Mouse (Mus musculus): Measurements from ENCODE around the gene Kdm3a. TPM values are rescaled to one million over a fixed set of nuclear protein-coding genes. Genes with fewer than 3 reads are reported as not detected.

Gene Kdm3a
- polyA plus RNA-seq, 1 experiment from 2014 or later = 46.8 TPM

DNA sequence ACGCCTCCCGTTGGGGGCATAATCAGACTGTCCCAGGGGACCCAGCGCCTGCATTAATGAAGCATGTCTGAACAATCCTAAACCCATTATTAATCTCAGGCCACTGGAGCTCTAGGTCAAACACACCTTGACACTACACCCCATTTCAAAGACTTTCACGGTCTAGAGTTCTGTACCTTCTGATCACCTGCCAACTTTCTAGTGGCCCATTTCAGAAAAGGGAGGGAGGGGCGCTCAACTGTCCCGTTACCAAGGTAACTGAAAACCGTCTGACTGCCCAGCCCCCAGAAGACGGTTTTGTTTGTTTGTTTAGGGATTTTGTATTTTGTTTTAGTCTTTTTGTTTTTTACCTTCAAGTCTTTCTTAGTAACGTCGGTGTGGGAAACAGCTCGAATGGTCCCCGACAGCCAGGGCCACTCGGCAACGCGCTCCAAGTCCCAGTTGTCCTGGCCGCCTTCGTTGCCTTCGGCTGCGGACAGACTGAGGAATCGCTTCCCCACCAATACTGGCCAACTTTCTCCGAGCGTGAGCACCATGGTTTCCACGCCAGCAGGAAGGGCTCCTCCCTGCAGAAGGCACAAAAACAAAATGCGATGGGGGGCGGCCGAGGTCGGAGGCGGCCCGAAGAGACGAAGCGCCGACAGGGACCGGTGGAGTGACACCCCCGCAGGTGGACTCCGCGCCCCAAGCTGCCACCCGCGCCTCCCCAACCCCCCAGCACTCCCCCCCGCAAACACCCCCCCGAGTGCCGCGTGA is 906 bp downstream of the Kdm3a start:
- Histone ChIP-seq H3K27ac (ENCODE audit: low read length) (peak overlapping the region; percentile 98), H3K27me3 (ENCODE audit: control insufficient read depth, insufficient read depth, low read length) (no peaks in the 10 kb centered on the region), H3K4me2 (replicated peaks; ENCODE audit: low read depth, low read length) (peak overlapping the region; percentile 78), H3K9ac (replicated peaks; ENCODE audit: low read depth, low read length) (peak overlapping the region; percentile 87), H3K9me3 (ENCODE audit: control insufficient read depth, low read depth, low read length) (no peaks in the 10 kb centered on the region), H3K4me1 (ENCODE audit: control insufficient read depth, insufficient read depth, low read length) (peaks cover 21% of the 10 kb centered on the region; the same call in 1 of the 2 replicates), H3K36me3 (ENCODE audit: control insufficient read depth, insufficient read depth, low read length) (peaks cover 26% of the 10 kb centered on the region), H3K4me3 (ENCODE audit: low read depth, low read length) (peak overlapping the region; percentile 82)
- 2% methylated on average over 42 of the region's 42 CpGs for WGBS
- no peak for ATAC-seq (ENCODE audit: insufficient number of reproducible peaks, insufficient read depth, low FRiP score, low read depth)

GRCm38 (mm10) chr6:71631196-71631595 is 1.6 kb downstream of the Kdm3a start:
- Histone ChIP-seq H3K9ac (replicated peaks; ENCODE audit: low read depth, low read length) (no peak overlapping the region), H3K4me3 (ENCODE audit: low read depth, low read length) (peak overlapping the region; percentile 82), H3K4me2 (replicated peaks; ENCODE audit: low read depth, low read length) (peak overlapping the region; percentile 78), H3K9me3 (ENCODE audit: control insufficient read depth, low read depth, low read length) (no peaks in the 10 kb centered on the region), H3K27ac (ENCODE audit: low read length) (no peak overlapping the region), H3K36me3 (ENCODE audit: control insufficient read depth, insufficient read depth, low read length) (peaks cover 27% of the 10 kb centered on the region), H3K4me1 (ENCODE audit: control insufficient read depth, insufficient read depth, low read length) (peaks cover 21% of the 10 kb centered on the region; the same call in 1 of the 2 replicates), H3K27me3 (ENCODE audit: control insufficient read depth, insufficient read depth, low read length) (no peaks in the 10 kb centered on the region)
- ATAC-seq (ENCODE audit: insufficient number of reproducible peaks, insufficient read depth, low FRiP score, low read depth) = no peak
- 4% methylated on average over 2 of the region's 2 CpGs for WGBS

- Histone ChIP-seq H3K9me3 (ENCODE audit: control insufficient read depth, low read depth, low read length) (no peaks in the 10 kb centered on the region), H3K36me3 (ENCODE audit: control insufficient read depth, insufficient read depth, low read length) (peaks cover 58% of the 10 kb centered on the region), H3K9ac (replicated peaks; ENCODE audit: low read depth, low read length) (no peak overlapping the region), H3K27me3 (ENCODE audit: control insufficient read depth, insufficient read depth, low read length) (no peaks in the 10 kb centered on the region), H3K4me1 (ENCODE audit: control insufficient read depth, insufficient read depth, low read length) (peaks cover 21% of the 10 kb centered on the region; the same call in 1 of the 2 replicates), H3K27ac (ENCODE audit: low read length) (no peak overlapping the region), H3K4me3 (ENCODE audit: low read depth, low read length) (no peak overlapping the region), H3K4me2 (replicated peaks; ENCODE audit: low read depth, low read length) (no peak overlapping the region)
- no peak for ATAC-seq (ENCODE audit: insufficient number of reproducible peaks, insufficient read depth, low FRiP score, low read depth)
These were observed 5.5 kb downstream of the Kdm3a start for GRCm38 (mm10) chr6:71627325-71627724.

DNA sequence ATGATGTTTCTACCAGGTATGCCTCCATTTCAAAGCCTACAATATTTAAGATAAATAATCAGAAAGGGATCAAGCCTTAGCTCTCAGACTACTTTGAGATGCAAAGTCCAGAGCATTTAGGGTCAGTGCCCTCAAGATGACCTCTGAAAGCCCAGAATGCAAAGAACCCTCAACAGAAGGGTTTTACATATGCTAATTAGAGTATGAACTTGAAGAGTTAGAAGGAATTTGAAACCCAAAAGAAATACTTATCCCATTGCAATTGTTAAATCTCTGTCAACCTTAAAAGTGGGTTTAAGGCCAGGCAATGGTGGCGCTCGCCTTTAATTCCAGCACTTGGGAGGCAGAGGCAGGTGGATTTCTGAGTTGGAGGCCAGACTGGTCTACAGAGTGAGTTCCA is 6.8 kb downstream of the Kdm3a start:
- WGBS = 97% methylated on average over 2 of the region's 2 CpGs
- Histone ChIP-seq H3K36me3 (ENCODE audit: control insufficient read depth, insufficient read depth, low read length) (peaks cover 66% of the 10 kb centered on the region), H3K4me1 (ENCODE audit: control insufficient read depth, insufficient read depth, low read length) (peaks cover 13% of the 10 kb centered on the region; the same call in 1 of the 2 replicates), H3K4me3 (ENCODE audit: low read depth, low read length) (no peak overlapping the region), H3K27ac (ENCODE audit: low read length) (no peak overlapping the region), H3K27me3 (ENCODE audit: control insufficient read depth, insufficient read depth, low read length) (no peaks in the 10 kb centered on the region), H3K9me3 (ENCODE audit: control insufficient read depth, low read depth, low read length) (no peaks in the 10 kb centered on the region), H3K9ac (replicated peaks; ENCODE audit: low read depth, low read length) (no peak overlapping the region), H3K4me2 (replicated peaks; ENCODE audit: low read depth, low read length) (no peak overlapping the region)
- no peak for ATAC-seq (ENCODE audit: insufficient number of reproducible peaks, insufficient read depth, low FRiP score, low read depth)

DNA sequence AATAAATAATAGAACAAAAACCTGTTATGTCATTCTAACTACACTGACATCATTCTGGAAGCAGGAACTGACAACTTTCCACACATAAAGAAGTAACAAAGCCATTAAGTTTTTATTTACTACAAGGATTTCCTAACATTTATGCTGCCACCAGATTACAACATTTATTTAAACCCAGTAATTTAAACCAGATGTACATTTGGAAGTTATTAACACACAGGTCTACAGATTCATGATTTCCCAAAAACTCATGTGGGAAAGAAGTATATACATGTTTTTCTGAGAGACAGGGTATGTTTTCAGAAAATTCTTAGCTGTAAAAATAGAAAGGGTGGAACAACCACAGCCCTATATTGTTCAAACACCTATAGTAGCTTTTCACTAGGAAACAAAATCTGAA is 8.1 kb downstream of the Kdm3a start:
- Histone ChIP-seq H3K36me3 (ENCODE audit: control insufficient read depth, insufficient read depth, low read length) (peaks cover 65% of the 10 kb centered on the region), H3K4me3 (ENCODE audit: low read depth, low read length) (no peak overlapping the region), H3K9me3 (ENCODE audit: control insufficient read depth, low read depth, low read length) (no peaks in the 10 kb centered on the region), H3K9ac (replicated peaks; ENCODE audit: low read depth, low read length) (no peak overlapping the region), H3K4me2 (replicated peaks; ENCODE audit: low read depth, low read length) (no peak overlapping the region), H3K4me1 (ENCODE audit: control insufficient read depth, insufficient read depth, low read length) (0 out of 2 replicates have a peak, but pooled peaks cover 3% of the 10 kb centered on the region), H3K27me3 (ENCODE audit: control insufficient read depth, insufficient read depth, low read length) (no peaks in the 10 kb centered on the region), H3K27ac (ENCODE audit: low read length) (no peak overlapping the region)
- no peak for ATAC-seq (ENCODE audit: insufficient number of reproducible peaks, insufficient read depth, low FRiP score, low read depth)

DNA sequence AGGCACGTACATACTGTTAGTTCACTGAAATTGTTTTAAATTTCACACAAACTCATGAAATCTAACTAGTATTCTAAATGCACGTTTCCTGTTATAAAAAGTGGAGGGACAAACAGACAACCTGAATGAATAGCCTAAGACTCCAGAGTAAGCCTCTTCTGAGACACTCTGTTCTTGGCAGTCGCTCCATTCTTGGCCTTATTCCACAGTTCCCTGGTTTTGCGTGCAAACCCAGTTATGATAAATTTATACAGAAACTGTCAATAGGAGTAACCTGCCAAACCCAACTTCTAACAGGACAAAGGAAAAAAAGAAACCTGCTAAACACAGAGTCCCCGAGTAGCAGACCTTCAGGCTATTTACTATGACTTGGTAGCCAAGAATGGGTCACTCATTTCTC is 10.8 kb downstream of the Kdm3a start:
- H3K9me3 ChIP-seq (ENCODE audit: control insufficient read depth, low read depth, low read length) = no peaks in the 10 kb centered on the region
- ATAC-seq (ENCODE audit: insufficient number of reproducible peaks, insufficient read depth, low FRiP score, low read depth) = no peak
- no peak overlapping the region for H3K4me3 ChIP-seq (ENCODE audit: low read depth, low read length)
- no peaks in the 10 kb centered on the region for H3K4me1 ChIP-seq (ENCODE audit: control insufficient read depth, insufficient read depth, low read length)
- no peak overlapping the region for H3K4me2 ChIP-seq (replicated peaks; ENCODE audit: low read depth, low read length)
- H3K9ac ChIP-seq (replicated peaks; ENCODE audit: low read depth, low read length) = no peak overlapping the region
- no peak overlapping the region for H3K27ac ChIP-seq (ENCODE audit: low read length)
- 85% methylated on average over 5 of the region's 5 CpGs for WGBS
- no peaks in the 10 kb centered on the region for H3K27me3 ChIP-seq (ENCODE audit: control insufficient read depth, insufficient read depth, low read length)
- peaks cover 74% of the 10 kb centered on the region for H3K36me3 ChIP-seq (ENCODE audit: control insufficient read depth, insufficient read depth, low read length)

GRCm38 (mm10) chr6:71621551-71621950 is 11.2 kb downstream of the Kdm3a start:
- Histone ChIP-seq H3K4me2 (replicated peaks; ENCODE audit: low read depth, low read length) (no peak overlapping the region), H3K27me3 (ENCODE audit: control insufficient read depth, insufficient read depth, low read length) (no peaks in the 10 kb centered on the region), H3K9ac (replicated peaks; ENCODE audit: low read depth, low read length) (no peak overlapping the region), H3K4me1 (ENCODE audit: control insufficient read depth, insufficient read depth, low read length) (no peaks in the 10 kb centered on the region), H3K4me3 (ENCODE audit: low read depth, low read length) (no peak overlapping the region), H3K27ac (ENCODE audit: low read length) (no peak overlapping the region), H3K36me3 (ENCODE audit: control insufficient read depth, insufficient read depth, low read length) (peaks cover 76% of the 10 kb centered on the region), H3K9me3 (ENCODE audit: control insufficient read depth, low read depth, low read length) (no peaks in the 10 kb centered on the region)
- 92% methylated on average over 5 of the region's 5 CpGs for WGBS
- no peak for ATAC-seq (ENCODE audit: insufficient number of reproducible peaks, insufficient read depth, low FRiP score, low read depth)

DNA sequence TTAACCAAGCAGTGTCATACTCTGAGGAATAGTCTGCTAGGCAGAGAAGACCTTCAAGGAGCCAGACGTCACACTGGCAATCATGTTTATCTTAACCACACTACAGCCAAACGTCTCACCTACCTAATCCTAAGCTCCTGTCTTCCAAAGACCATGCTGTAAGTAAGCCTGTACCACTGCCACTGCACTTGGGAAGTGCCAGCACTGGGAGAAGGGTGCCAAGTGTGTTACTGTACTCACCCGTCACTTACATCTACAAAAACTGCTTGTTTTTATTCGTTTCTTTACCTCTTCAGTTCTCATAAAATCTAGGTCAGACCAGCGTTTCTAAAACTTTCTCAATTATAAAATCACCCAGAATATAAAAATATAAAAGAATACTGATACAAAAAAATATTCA is 15.8 kb downstream of the Kdm3a start:
- no peak overlapping the region for H3K27ac ChIP-seq (ENCODE audit: low read length)
- no peak overlapping the region for H3K9ac ChIP-seq (replicated peaks; ENCODE audit: low read depth, low read length)
- no peak overlapping the region for H3K4me2 ChIP-seq (replicated peaks; ENCODE audit: low read depth, low read length)
- 73% methylated on average over 5 of the region's 5 CpGs for WGBS
- no peak for ATAC-seq (ENCODE audit: insufficient number of reproducible peaks, insufficient read depth, low FRiP score, low read depth)
- no peaks in the 10 kb centered on the region for H3K27me3 ChIP-seq (ENCODE audit: control insufficient read depth, insufficient read depth, low read length)
- H3K36me3 ChIP-seq (ENCODE audit: control insufficient read depth, insufficient read depth, low read length) = peaks cover 74% of the 10 kb centered on the region
- H3K9me3 ChIP-seq (ENCODE audit: control insufficient read depth, low read depth, low read length) = no peaks in the 10 kb centered on the region
- H3K4me1 ChIP-seq (ENCODE audit: control insufficient read depth, insufficient read depth, low read length) = no peaks in the 10 kb centered on the region
- no peak overlapping the region for H3K4me3 ChIP-seq (ENCODE audit: low read depth, low read length)

- no peak for ATAC-seq (ENCODE audit: insufficient number of reproducible peaks, insufficient read depth, low FRiP score, low read depth)
- no peaks in the 10 kb centered on the region for H3K9me3 ChIP-seq (ENCODE audit: control insufficient read depth, low read depth, low read length)
- H3K4me1 ChIP-seq (ENCODE audit: control insufficient read depth, insufficient read depth, low read length) = no peaks in the 10 kb centered on the region
- H3K36me3 ChIP-seq (ENCODE audit: control insufficient read depth, insufficient read depth, low read length) = peaks cover 77% of the 10 kb centered on the region
- H3K9ac ChIP-seq (replicated peaks; ENCODE audit: low read depth, low read length) = no peak overlapping the region
- no peaks in the 10 kb centered on the region for H3K27me3 ChIP-seq (ENCODE audit: control insufficient read depth, insufficient read depth, low read length)
- H3K4me2 ChIP-seq (replicated peaks; ENCODE audit: low read depth, low read length) = no peak overlapping the region
- no peak overlapping the region for H3K27ac ChIP-seq (ENCODE audit: low read length)
- no peak overlapping the region for H3K4me3 ChIP-seq (ENCODE audit: low read depth, low read length)
These were observed 19.6 kb downstream of the Kdm3a start for GRCm38 (mm10) chr6:71613225-71613624.
